Mouse (Mus musculus) v-Abl transformed pro-B cells (cell line): ENCODE measurements around the gene S100a11.

Experiments used
- in situ Hi-C, 2 experiments: fragments of 400-800 bp; cut with MboI; formaldehyde crosslinking; loops; one replicate each; pipeline ENCODE4 v1.15.1; 2025; ENCODE audit not compliant: unreplicated experiment in 2 of 2

S100a11 gene

DNA sequence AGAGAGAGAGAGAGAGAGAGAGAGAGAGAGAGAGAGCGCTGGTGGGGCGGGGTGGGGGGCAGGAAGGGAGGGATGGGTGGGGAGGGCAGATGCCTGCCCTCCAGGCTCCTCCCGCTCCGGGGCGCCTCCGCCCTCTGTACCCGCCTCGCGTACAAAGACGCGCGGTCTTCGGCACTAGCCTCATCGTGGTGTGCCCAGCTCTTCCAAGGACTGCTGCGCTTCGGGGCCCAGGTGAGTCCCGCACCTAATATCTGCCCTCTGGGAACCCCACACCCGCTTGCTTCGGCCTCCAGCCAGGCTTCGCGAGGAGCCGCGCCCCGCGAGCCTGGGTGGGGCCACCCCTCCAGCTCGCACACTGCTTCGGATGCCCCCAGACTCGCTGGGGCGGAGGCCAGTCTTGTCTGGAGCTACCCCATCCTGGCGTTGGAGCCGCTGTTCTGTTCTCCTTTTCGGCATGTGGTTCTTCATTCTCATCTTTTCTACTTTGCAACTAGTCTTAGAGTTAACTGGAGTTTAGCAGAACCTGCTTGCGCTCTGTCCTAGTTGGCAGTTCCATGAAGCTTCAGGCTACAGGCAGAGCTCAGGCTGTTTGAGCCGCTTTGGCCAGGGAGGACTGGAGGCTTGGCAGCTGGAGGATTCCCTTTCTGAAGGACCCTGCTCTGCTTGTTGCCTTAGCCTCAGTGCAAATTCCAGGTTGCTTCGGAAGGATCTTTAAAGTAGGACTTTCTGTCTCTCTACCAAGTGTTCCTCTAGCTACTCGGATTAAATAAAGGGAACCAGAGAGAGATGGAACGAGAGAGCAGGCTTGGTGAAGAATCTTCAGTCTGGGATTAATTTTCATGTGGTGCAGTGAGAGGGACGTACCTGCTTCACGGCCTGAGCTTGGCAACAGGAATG, 34.9 kb downstream of the S100a11 start, which contains the start of gene S100a10:
Gene S100a10 (plus strand): TSS at position 100 of the 897 bp plus-strand sequence.
- in situ Hi-C loops, result loop anchor here in 1 of 2 experiments (25.0 kb wide), 2 partner anchors 757 to 1282 kb away; partner anchors contain the start of genes Pogz and Them4

DNA sequence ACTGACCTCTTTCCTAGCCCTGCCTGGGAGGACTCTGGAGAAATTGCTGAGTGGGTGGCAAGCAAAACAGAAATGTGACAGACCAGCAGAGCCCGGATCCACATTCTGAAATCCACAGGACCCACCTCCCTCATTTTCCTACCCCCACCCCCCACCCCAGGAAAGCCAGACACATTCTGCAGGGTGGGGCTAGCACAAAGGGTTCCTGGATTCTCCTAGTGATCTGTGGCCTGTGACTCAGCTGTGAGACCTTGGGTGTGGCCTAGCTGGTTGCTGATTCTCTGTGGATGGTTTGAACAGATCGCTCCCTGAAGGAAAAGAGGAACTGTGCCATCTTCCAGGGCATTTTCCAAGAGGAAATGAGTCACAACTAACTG, 35.6 kb downstream of the S100a11 start:
- in situ Hi-C loops, result loop anchor here in 1 of 2 experiments (25.0 kb wide), 2 partner anchors 756 to 1281 kb away; partner anchors contain the start of genes Pogz and Them4

GRCm38 (mm10) chr3:93556599-93556998, 36.3 kb downstream of the S100a11 start:
- in situ Hi-C loops, result loop anchor here in 1 of 2 experiments (25.0 kb wide), 2 partner anchors 756 to 1281 kb away; partner anchors contain the start of genes Pogz and Them4

DNA sequence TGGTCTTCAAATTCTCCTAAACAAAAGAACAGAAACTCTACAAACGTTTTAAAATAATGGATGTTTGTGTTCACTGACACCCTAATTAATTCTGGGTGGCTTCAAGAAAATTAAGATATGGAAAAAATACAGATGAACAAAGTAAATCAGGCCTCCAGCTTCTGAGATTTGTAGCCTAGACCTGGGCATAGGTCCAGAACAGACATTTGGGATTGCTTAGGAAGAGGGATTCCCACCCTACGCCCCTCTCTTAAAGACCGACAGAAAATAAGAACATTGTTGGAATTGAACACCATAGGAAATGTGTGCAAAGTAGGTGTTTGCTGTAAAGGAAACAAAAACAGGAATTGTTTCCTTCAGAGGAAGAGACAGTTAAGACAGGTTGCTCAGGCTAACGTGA, 37.2 kb downstream of the S100a11 start:
- in situ Hi-C loops, result loop anchor here in 1 of 2 experiments (25.0 kb wide), 2 partner anchors 755 to 1280 kb away; partner anchors contain the start of genes Pogz and Them4

GRCm38 (mm10) chr3:93559961-93560360, 39.7 kb downstream of the S100a11 start:
- in situ Hi-C loops, result loop anchor here in 1 of 2 experiments (25.0 kb wide), 2 partner anchors 752 to 1277 kb away; partner anchors contain the start of genes Pogz and Them4

DNA sequence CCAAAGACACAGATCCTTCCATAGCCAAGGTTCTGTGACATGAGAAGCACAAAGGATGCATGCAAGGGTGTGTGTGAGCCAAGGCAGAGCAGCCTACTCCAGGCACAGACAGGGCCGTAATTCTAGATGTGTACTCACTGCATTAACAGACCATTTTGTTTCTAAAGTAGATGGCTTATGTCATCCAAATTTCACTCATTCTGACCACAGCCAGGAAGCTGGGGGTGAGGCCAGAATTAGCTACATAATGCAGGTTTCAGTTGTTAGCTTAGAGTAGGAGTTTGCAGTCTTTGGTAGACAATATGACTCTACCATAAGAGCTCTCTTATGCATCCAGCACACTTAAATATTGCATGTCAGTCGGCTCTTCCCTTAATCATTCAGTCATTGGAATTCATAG, 42.1 kb downstream of the S100a11 start:
- in situ Hi-C loops, result loop anchor here in 1 of 2 experiments (25.0 kb wide), 2 partner anchors 750 to 1275 kb away; partner anchors contain the start of genes Pogz and Them4

- in situ Hi-C loops, result loop anchor here in 1 of 2 experiments (25.0 kb wide), 2 partner anchors 749 to 1274 kb away; partner anchors contain the start of genes Pogz and Them4
These were observed 42.9 kb downstream of the S100a11 start for GRCm38 (mm10) chr3:93563216-93563615.

DNA sequence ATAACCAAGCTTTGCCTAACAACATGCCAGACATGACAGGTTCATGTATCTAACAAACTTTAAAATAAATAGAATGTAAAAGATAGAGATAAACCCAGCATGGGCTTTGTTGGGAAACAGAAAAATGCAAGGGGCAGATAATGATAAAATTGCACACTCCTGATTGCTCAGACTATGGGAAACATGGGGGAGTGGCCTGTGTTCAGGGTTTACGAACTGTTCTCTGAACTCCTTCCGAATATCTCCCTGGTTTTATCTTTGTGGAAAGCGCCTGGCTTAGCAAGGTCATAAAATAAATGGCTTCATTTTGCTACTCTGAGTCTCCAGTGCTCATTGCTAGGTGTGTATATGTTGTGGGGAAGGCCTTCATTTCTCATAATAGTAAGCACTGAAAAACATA, 46.6 kb downstream of the S100a11 start:
- in situ Hi-C loops, result loop anchor here in 1 of 2 experiments (25.0 kb wide), 2 partner anchors 745 to 1270 kb away; partner anchors contain the start of genes Pogz and Them4

- in situ Hi-C loops, result loop anchor here in 1 of 2 experiments (25.0 kb wide), 2 partner anchors 745 to 1270 kb away; partner anchors contain the start of genes Pogz and Them4
These were observed 47.4 kb downstream of the S100a11 start for GRCm38 (mm10) chr3:93567721-93568120.

DNA sequence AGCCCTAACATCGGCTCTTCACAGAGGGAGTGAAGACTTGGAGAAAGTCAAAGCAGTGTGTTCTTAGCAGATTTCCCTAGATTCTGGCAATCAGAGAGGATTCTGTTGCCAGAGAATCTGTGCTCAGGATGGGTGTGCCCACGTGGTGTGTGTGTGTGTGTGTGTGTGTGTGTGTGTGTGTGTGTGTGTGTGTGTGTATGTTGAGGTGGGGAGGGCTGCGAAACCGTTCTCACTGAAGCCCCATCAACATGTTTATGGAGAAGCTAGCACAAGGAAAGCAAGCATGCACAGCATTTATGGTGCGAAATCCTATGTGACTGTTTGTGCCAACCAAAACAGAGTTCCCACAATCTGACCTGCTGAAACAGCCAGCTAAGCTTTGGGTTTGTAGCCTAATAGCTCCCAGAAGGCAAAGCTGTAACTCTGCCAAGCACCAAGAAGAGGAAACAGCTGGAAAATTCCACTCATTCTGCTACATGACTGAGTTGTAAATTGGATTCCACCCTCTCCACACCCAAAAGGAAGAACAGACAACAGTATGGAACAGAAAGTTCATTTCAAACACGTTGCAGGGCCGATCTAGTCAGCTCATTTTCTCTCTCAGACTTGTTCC, 48.2 kb downstream of the S100a11 start:
- in situ Hi-C loops, result loop anchor here in 1 of 2 experiments (25.0 kb wide), 2 partner anchors 744 to 1269 kb away; partner anchors contain the start of genes Pogz and Them4

- in situ Hi-C loops, result loop anchor here in 1 of 2 experiments (25.0 kb wide), 2 partner anchors 743 to 1268 kb away; partner anchors contain the start of genes Pogz and Them4
These were observed 48.8 kb downstream of the S100a11 start for GRCm38 (mm10) chr3:93569046-93569445.

- in situ Hi-C loops, result loop anchor here in 1 of 2 experiments (25.0 kb wide), 2 partner anchors 740 to 1265 kb away; partner anchors contain the start of genes Pogz and Them4
These were observed 51.9 kb downstream of the S100a11 start for GRCm38 (mm10) chr3:93572058-93572791.
